Mouse (Mus musculus): Measurements from ENCODE around the gene Trim63. TPM values are rescaled to one million over a fixed set of nuclear protein-coding genes. Genes with fewer than 3 reads are reported as not detected.
"Not testable (repeated sequence)": the region's sequence is repeated elsewhere in the genome, so short reads cannot be mapped to it uniquely, and the experiment has no call there.

Trim63 gene
- total RNA-seq, 2 experiments from 2014 or later = 215 to 229 TPM

DNA sequence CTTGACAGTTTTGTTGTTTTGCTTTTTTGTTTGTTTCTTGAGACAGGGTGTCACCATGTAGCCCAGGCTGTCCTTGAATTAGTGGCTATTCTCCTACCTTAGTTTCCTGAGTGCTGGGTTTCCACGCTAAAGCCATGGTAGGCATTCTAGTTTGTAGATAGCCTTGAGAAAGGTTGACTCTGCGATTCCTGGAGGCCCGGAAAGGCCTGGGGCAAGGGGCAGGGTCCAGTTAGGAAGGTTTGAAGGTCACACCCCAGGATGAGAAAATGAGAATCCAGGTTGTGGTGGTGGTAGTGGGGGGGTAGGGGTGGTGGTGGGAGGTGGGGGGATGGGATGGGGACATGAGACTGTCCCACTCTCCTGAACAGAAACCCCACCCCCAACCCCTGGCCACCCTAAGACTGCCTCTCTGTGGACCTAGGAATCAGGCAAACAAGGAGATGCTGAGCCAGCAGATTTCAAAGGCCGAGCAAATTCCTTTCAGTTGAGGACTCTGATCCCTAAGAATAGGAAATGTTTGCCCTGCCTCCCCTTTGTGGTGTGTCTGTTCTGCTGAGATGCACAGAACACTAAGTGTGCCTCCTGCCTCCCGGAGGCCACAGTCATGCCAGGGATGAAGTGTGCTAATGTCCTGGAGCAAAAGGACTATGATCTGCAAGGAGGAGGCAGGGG is 12.1 kb downstream of the Trim63 start:
- no peak for DNase-seq (ENCODE audit: low spot score)
- intact Hi-C loops (cut with DNase I) = no loop called here

DNA sequence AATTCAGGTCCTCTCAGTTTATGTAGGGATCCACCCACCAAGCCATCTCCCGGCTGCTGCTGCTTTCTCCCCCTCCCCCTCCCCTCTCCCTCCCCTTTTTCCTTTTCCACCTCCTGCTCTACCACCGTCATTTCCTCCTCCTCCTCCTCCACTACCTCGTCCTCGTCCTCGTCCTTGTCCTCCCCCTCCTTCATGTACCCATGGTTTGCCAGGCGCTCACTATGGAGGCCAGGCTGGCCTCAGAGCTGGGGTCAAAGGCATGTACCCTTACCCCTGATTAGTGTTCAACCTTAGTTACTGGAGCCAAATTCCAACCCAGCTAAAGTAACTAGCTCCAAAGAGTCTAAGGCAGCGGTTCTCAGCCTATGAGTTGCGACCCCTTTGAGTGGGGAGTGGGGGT is 13.2 kb downstream of the Trim63 start:
- DNase-seq (ENCODE audit: low spot score) = no peak
- intact Hi-C loops (cut with DNase I) = no loop called here

DNA sequence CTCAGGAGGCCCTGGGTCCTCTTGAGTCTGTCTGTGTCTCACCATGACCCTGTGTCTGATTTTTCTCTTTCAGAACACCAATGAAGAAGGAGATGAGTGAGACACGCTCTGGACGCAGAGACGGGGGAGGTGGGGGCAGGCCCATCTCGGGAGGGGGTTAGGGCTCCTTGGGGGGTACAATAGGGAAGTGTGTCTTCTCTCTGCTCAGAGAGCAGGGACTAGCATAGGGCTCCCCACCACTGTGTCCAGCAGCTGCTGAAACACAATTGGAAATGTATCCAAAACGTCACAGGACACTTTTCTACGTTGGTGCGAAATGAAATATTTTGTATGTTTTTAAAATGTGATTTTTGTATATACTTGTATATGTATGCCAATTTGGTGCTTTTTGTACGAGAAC is 13.9 kb downstream of the Trim63 start:
- DNase-seq (ENCODE audit: low spot score) = no peak
- intact Hi-C loops (cut with DNase I) = no loop called here

DNA sequence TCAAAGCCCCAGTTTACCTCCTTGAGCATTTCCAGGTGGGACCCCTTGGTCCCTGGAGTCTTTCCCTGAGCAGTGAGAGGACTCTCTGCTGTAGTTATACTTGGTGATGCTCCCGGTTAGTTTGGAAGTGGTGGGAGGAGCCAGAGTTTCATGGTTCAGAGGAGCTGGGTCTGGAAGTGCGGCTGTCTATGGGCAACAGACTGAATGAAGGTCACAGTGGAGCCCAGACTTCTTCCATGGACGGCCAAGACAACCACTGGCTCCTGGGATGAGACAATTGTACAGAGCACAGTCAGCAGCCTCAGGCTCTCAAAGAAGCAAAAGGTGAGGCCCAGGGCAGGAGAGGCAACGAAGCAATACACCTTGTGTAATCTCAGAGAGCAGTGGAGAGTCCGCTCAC is 15.4 kb downstream of the Trim63 start:
- DNase-seq (ENCODE audit: low spot score) = no peak
- intact Hi-C loops (cut with DNase I) = no loop called here

DNA sequence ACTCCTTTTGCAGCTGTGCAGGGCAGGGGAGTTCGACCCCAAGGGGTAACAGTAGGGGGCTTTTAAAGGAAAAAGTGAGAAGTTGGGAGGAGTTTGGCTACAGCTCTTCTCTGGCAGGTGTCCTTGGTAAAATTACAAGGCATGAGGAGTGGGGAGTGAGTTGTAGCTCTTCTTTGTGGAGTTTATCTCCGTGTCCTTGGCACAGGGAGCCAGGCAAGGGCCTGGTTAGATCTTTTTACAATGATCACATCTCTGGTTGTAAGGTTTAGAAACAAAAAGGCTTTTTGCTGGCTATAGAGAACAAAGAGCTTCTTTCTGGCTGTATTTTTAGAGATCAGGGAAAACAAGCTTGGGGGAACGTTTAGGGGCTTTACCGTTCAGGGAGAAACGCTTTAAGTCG is 26.3 kb downstream of the Trim63 start:
- intact Hi-C loops (cut with DNase I); DNase-seq (ENCODE audit: low spot score): not testable (repeated sequence)

DNA sequence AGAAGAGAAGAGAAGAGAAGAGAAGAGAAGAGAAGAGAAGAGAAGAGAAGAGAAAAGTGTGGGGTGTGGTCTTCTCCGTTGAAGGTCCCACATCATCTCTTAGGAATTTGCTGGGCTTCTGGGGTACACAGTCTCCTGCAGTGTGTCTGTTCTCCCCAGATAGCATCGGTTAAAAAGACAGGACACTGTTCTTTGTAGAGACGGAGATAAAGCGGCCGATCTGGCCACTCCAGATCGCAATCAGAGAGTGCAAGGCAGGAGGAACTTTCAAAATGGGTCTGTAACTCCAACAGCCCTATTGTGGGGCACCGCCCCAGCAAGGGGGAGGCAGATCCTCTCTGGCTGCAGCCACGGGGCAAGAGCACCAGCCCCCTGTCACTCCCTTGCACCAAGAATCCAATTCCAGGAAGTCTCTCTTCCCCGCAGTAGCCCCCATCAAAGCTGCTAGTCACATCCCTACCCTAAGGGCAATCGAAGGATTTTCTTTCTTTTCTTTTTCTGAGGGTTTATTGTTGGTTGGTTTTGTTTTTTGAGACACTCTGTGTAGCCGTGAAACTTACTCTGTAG is 27.4 kb downstream of the Trim63 start:
- intact Hi-C loops (cut with DNase I) = no loop called here
- DNase-seq (ENCODE audit: low spot score) = no peak

DNA sequence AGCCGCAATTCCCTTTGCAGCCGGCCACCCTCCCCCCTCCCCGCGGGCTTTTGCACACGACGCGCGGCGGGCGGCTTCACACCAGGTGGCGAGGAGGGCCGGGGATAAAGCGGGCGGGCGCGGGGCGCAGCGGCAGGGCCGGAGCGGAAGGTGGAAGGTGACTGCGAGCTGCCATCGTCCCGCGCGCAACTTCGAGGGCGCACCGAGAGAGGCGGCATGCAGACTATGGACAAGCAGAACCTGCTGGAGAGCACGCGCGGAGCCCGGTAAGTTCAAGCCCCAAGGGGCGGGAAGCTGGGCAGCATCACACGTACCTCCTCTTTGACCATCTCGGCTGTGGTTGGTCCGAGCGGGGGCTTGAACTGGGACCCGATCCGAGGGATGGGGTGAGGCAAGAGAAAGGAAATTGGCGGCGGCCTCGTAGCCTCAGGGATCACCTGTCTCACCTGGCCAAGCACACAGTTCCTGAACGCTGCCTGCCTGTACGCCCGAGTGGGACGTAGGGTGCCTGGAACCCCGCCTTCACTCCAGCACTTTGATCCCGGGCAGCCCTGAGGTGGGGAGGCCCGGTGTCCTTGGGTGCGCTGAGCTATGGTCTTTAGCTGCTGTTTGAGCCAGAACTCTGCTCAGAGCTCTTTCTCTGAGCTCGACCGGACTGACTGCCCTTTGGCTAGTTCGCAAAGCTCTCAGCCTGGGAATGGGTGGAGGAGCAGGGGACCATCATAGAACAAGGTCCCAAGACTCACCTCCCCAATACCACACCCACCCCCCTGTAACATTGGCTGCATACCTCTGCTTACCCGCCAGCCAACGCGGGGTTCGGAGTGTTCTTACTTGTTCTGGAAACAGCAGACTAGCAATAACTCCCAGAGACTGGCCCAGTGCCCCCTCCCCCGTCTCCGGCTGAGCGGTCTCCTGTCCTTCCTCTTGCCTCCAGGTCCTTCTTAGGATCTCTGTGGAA is 28.4 kb downstream of the Trim63 start, which contains the start of gene Slc30a2:
Gene Slc30a2, plus strand, starts transcription at position 111 of the 961 bp plus-strand sequence.
- intact Hi-C loops (cut with DNase I) = no loop called here
- no peak for DNase-seq (ENCODE audit: low spot score)

DNA sequence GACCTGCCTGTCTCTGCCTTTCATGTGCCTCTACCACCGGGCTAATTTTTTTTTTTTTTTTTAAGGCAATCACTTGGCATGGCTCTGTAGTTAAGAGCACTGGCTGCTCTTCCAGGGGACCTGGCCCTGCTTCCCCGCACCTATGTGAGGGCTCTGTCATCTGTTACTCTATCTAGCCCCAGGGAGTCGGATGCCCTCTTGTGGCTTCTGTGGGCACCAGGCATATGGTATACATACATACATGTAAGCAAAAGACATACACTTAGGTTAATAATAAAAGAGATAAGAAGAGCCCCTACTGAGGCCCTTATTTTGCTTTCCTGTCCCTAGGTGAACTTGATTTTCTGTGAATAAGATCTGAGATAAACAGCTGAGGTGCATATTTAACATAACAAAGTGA is 29.7 kb downstream of the Trim63 start:
- no peak for DNase-seq (ENCODE audit: low spot score)
- intact Hi-C loops (cut with DNase I) = no loop called here

DNA sequence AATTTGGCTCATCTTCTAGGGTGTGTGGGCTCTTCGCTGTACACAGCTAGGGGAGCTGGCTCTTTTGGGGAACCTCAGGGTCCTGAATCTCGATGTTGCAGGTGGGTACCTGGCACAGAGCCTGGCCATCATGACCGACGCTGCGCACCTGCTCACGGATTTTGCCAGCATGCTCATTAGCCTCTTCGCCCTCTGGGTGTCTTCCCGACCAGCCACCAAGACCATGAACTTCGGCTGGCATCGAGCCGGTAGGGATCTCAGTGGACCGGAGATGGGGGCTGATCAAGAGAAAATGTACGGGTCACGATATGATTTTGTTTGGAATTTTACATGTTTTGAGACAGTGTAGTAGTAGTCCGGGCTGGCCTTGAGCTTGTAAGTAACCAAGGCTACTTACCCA is 30.9 kb downstream of the Trim63 start:
- DNase-seq (ENCODE audit: low spot score) = no peak
- intact Hi-C loops (cut with DNase I) = no loop called here

DNA sequence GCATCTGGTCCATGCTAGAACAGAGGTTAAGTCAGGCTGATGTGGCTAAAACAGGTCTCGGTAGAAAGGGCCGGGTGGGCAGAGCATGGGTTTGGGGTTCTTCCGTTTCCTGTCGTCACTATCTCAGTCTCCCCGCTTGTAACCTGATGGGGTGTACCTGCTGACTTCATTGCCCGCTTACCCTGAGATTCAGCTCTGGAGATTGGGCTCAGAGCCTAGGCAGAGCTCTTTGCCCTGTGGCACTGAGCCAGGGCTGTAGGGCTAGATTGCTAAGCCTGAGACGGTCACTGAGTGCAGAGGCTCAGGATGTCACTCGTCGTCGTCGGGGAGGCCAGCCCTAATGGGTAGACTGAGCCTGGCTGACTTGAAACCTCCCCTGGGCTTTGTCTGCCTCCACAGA is 33.2 kb downstream of the Trim63 start:
- intact Hi-C loops (cut with DNase I) = no loop called here
- DNase-seq (ENCODE audit: low spot score) = no peak

DNA sequence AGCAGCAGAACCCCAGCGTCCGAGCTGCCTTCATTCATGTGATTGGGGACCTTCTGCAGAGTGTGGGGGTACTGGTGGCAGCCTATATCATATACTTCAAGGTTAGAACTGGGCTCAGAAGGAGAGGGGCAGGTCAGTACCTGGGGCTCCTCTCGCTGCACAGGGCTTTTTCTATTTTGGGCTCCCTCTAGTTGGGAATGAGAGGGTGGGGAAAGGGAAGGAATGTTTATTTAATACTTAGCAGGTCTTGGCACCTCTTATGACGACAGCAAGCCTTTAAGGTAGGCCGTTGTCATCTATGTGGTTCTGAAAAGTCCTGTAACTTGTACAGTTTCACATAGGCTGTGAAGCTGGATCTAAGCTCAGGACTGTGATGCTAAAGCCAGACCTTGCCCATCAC is 33.6 kb downstream of the Trim63 start:
- intact Hi-C loops (cut with DNase I) = no loop called here
- no peak for DNase-seq (ENCODE audit: low spot score)

DNA sequence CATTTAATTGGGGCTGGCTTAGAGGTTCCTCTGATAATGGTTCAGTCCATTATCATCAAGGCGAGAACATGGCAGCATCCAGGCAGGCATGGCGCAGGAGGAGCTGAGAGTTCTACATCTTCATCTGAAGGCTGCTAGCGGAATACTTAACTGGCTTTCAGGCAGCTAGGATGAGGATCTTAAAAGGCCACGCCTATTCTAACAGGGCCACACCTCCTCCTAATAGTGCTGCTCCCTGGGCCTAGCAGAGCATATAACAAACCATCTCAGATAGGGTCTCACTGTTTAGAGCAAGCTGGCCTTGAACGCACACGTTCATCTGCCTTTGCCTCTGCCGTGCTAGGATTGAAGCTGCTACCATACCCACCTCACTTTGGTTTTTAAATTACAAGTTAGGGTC is 34.9 kb downstream of the Trim63 start:
- no peak for DNase-seq (ENCODE audit: low spot score)
- intact Hi-C loops (cut with DNase I) = no loop called here

DNA sequence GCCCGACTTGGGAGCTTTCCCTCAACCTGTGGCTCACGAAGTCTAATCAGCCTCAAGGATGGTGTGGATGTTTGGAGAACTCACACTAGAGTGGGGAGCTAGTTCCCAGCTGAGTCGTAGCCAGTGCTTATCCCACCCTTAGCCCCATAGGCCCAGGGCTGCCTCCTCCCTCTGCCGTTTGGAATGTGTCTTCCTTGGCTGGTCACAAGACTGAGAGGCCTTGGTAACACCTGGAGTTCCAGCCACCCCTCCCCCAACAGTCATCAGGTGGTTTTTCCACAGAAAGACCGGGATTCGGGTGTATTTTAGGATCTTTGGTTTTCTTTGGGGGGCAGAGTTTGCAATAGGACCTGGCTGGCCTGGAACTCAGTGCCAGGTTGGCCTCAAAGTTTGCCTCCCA is 35.7 kb downstream of the Trim63 start:
- no peak for DNase-seq (ENCODE audit: low spot score)
- intact Hi-C loops (cut with DNase I) = no loop called here

DNA sequence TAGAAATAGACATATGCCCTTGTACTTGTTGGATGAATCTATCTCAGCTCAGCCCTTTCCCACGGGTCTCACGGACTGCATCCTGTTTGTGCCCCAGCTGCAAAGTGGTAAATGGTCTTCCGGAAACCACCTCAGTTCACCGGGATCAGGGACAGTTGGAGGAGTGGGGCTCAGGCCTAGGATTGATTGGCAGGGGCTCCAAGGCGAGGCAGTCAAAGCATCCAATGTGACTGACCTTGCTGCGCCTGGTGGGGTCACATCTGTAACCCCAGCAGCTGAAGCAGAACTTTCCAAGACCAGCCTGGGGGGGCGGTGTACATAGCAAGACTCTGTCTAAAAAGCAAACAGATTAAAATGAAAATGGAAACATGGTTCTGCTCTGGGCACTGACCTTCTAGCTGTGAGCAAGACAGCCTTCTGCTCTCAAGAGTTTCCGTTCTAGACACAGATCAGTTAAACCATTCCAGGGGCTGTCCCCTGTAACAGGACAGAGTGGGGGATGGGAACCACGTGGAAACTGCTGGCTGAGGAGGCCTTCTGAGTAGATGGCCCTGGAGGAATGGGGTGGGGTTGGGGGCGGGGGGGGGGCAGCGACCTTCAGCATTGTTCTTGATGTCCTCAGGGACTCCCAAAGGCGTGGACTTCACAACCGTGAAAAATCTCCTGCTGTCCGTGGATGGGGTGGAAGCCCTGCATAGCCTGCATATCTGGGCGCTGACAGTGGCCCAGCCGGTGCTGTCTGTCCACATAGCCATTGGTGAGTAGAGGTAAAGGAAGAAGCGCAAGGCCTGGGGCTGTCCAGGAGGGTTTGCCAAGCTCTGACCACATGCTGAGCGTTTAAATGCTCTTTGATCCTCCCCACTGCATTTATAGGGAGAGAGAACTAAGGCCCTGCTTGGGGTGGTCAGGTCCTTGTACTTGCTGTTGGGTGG is 36.7 kb downstream of the Trim63 start:
- intact Hi-C loops (cut with DNase I) = no loop called here
- DNase-seq (ENCODE audit: low spot score) = no peak

DNA sequence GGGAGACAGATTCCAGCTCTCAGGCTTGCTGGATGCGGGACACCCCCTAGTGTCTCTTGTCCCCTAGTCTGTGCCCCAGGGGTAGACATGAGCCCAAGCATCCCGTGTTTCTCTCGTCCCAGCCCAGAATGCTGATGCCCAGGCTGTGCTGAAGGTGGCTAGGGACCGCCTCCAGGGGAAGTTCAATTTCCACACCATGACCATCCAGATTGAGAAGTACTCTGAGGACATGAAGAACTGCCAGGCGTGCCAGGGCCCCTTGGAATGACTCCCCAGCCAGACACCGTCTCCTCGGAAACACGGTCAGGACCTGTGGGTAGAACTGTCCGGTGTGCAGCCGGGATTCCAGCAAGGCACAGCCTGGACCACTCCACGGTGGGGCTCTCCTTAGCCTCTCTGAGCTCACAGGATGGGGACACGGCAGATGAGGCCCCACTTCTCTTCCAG is 37.4 kb downstream of the Trim63 start:
- DNase-seq (ENCODE audit: low spot score) = no peak
- intact Hi-C loops (cut with DNase I) = no loop called here

DNA sequence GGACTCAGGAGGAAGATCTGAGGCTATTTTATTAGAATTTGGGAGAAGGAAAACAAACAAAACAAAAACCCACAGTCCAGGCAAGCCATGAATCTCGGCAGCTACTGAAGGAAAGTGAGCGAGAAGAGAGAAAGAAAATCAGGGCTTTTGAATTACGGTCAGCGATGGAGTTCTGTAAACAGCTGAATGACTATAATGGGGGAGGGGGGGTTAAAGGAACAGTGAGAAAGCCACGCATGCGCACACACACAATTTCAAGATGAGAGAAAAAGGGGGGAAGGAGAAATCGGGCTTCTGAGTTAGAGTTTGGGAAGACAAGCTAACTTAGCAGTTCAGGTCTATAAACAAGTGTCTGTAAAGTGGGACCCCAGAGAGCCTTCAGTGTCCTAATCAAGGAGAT is 38.0 kb downstream of the Trim63 start:
- intact Hi-C loops (cut with DNase I) = no loop called here

DNA sequence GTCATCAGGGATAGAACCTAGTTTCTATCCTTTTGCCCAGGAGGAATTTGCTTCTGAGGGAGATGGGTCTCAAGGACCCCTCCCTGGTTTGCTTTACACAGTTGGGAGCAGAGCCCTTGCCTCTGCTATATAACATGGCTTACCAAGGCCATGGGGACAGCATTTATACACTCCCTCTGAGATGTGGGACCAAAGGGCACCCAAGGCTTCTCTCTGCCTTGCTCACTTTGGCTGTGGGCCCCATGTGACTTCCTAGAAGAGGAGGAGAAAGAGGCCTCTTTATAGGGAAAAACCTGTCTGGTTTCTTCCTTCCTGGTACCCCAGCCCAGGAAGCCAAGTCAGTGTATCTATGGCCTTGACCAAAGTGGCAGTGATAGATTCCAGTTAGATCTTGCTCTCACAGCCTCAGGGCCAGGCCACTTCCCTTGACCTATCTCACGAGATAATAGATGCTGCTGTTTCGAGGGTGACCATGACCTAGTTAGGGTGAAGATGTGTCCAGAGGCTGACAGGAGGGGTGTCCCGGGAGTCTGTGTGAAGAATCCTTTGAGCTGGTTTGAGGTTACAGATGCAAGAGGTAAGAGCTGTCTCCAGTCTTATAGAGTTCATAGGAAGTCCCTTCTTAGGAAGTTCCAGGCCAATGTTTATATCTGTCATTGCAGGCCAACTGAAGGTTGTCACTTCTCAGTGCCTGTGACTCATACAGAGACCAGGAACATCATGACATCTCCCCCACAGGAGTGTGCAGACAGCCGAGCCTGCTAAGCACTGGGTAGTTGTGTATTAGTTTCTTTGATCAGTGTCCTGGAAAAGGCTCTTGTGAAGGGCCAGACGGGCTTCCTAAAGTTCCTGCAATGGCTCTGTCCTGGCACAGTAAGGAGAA is 38.8 kb downstream of the Trim63 start:
- no peak for DNase-seq (ENCODE audit: low spot score)
- intact Hi-C loops (cut with DNase I) = no loop called here

More for the DNA sequence above, 38.0 kb downstream of the Trim63 start:
- DNase-seq (ENCODE audit: low spot score) = no peak

DNA sequence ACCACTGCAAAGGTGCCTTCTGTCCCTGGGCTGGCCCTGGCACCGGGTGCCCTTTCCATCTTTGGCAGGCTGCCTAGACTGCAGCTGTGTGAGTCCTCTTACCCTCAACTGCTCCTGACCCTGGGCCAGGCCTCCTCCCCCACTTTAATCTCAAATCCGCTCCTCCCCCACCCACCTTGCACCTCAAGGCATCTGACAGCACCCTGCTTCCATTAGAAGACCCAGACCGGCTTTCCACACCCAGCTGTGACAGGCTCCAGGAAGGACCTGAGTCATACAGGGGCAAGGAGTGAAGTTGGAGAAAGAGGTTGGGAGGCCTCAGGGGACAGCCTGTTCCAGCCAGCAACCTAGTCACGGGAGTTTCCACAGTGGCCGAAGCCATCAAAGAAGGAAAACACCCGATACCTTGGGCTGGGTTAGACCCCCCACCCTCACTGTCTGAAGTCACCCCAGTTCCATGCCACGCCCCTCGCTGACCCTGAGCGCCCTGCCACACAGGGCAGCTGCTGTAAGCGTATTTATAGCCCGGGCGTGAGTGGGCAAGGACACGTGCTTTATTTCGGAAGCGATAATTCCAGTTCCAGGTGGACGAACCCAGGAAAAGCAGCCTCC is 41.0 kb downstream of the Trim63 start:
- intact Hi-C loops (cut with DNase I) = loop anchor here (1.0 to 5.0 kb wide), 2 partner anchors 39 to 107 kb away; partner anchors contain the start of gene Trim63
- DNase-seq (ENCODE audit: low spot score) = peak; percentile 48
